Mouse (Mus musculus) lung, adult 2 months (tissue): ENCODE measurements around the gene Tnr.

Source experiments
- CTCF ChIP-seq: fragments of 200-500 bp; IDR thresholded peaks from 2 replicates; pipeline ENCODE4 v1.5.1; 2011; ENCODE audit warnings: mild to moderate bottlenecking, low read length, control low read depth; ENCODE audit not compliant: insufficient read depth
- POLR2A ChIP-seq: fragments of 200-500 bp; IDR thresholded peaks from 2 replicates; pipeline ENCODE4 v1.6.1; 2011; ENCODE audit warnings: low read depth, mild to moderate bottlenecking, control low read depth, low read length, borderline replicate concordance; ENCODE audit errors: extremely low read depth

- TF ChIP-seq CTCF (no peak), POLR2A (no peak)
These were observed 349.3 kb downstream of the Tnr start for GRCm38 (mm10) chr1:159872866-159873265.
